Mouse (Mus musculus): ENCODE results near the gene Trio. TPM values are rescaled to one million over a fixed set of nuclear protein-coding genes. Genes with fewer than 3 reads are reported as not detected.
A peak's percentile ranks its signal among the peaks of the same experiment; 100 is the strongest.

Trio gene
- polyA plus RNA-seq, 1 experiment from 2014 or later = 65.1 TPM

GRCm38 (mm10) chr15:28051811-28052210 is 26.2 kb upstream of the Trio start:
- Histone ChIP-seq H3K27me3 (ENCODE audit: control insufficient read depth, insufficient read depth, low read length) (no peaks in the 10 kb centered on the region), H3K4me2 (ENCODE audit: low read depth, low read length) (no peak overlapping the region), H3K9me3 (ENCODE audit: control insufficient read depth, low read length) (no peaks in the 10 kb centered on the region), H3K9ac (replicated peaks; ENCODE audit: low read depth, low read length) (no peak overlapping the region), H3K36me3 (ENCODE audit: control insufficient read depth, insufficient read depth, low read length) (no peaks in the 10 kb centered on the region), H3K27ac (ENCODE audit: low read depth, low read length) (no peak overlapping the region), H3K4me1 (ENCODE audit: control insufficient read depth, insufficient read depth, low read length) (peaks cover 6% of the 10 kb centered on the region), H3K4me3 (ENCODE audit: low read depth, low read length) (no peak overlapping the region)
- ATAC-seq (ENCODE audit: low read depth) = no peak
- 62% methylated on average over 4 of the region's 4 CpGs for WGBS

- H3K4me3 ChIP-seq (ENCODE audit: low read depth, low read length) = no peak overlapping the region
- 5% methylated on average over 18 of the region's 18 CpGs for WGBS
- no peaks in the 10 kb centered on the region for H3K9me3 ChIP-seq (ENCODE audit: control insufficient read depth, low read length)
- H3K9ac ChIP-seq (replicated peaks; ENCODE audit: low read depth, low read length) = no peak overlapping the region
- H3K27ac ChIP-seq (ENCODE audit: low read depth, low read length) = peak overlapping the region; percentile 4; the same call in 1 of the 2 replicates
- H3K4me2 ChIP-seq (ENCODE audit: low read depth, low read length) = peak overlapping the region; percentile 23
- no peaks in the 10 kb centered on the region for H3K36me3 ChIP-seq (ENCODE audit: control insufficient read depth, insufficient read depth, low read length)
- H3K27me3 ChIP-seq (ENCODE audit: control insufficient read depth, insufficient read depth, low read length) = no peaks in the 10 kb centered on the region
- ATAC-seq (ENCODE audit: low read depth) = peak; percentile 94
- H3K4me1 ChIP-seq (ENCODE audit: control insufficient read depth, insufficient read depth, low read length) = peaks cover 6% of the 10 kb centered on the region
Measured at GRCm38 (mm10) chr15:28051104-28051625, 25.5 kb upstream of the Trio start.

- Histone ChIP-seq H3K4me2 (ENCODE audit: low read depth, low read length) (no peak overlapping the region), H3K27me3 (ENCODE audit: control insufficient read depth, insufficient read depth, low read length) (no peaks in the 10 kb centered on the region), H3K36me3 (ENCODE audit: control insufficient read depth, insufficient read depth, low read length) (no peaks in the 10 kb centered on the region), H3K27ac (ENCODE audit: low read depth, low read length) (no peak overlapping the region), H3K9me3 (ENCODE audit: control insufficient read depth, low read length) (no peaks in the 10 kb centered on the region), H3K4me3 (ENCODE audit: low read depth, low read length) (no peak overlapping the region), H3K9ac (replicated peaks; ENCODE audit: low read depth, low read length) (no peak overlapping the region), H3K4me1 (ENCODE audit: control insufficient read depth, insufficient read depth, low read length) (peaks cover 6% of the 10 kb centered on the region)
- no peak for ATAC-seq (ENCODE audit: low read depth)
- WGBS = 85% methylated on average over 3 of the region's 3 CpGs
Measured at GRCm38 (mm10) chr15:28047711-28048110, 22.1 kb upstream of the Trio start.

GRCm38 (mm10) chr15:28041158-28041865 is 15.7 kb upstream of the Trio start:
- 13% methylated on average over 9 of the region's 9 CpGs for WGBS
- Histone ChIP-seq H3K36me3 (ENCODE audit: control insufficient read depth, insufficient read depth, low read length) (no peaks in the 10 kb centered on the region), H3K4me2 (ENCODE audit: low read depth, low read length) (no peak overlapping the region), H3K27me3 (ENCODE audit: control insufficient read depth, insufficient read depth, low read length) (no peaks in the 10 kb centered on the region), H3K27ac (ENCODE audit: low read depth, low read length) (no peak overlapping the region), H3K4me1 (ENCODE audit: control insufficient read depth, insufficient read depth, low read length) (peaks cover 2% of the 10 kb centered on the region; the same call in 1 of the 2 replicates), H3K4me3 (ENCODE audit: low read depth, low read length) (no peak overlapping the region), H3K9ac (replicated peaks; ENCODE audit: low read depth, low read length) (no peak overlapping the region), H3K9me3 (ENCODE audit: control insufficient read depth, low read length) (no peaks in the 10 kb centered on the region)
- ATAC-seq (ENCODE audit: low read depth) = no peak

GRCm38 (mm10) chr15:28037651-28038050 is 12.0 kb upstream of the Trio start:
- Histone ChIP-seq H3K27me3 (ENCODE audit: control insufficient read depth, insufficient read depth, low read length) (no peaks in the 10 kb centered on the region), H3K36me3 (ENCODE audit: control insufficient read depth, insufficient read depth, low read length) (no peaks in the 10 kb centered on the region), H3K4me1 (ENCODE audit: control insufficient read depth, insufficient read depth, low read length) (peaks cover 2% of the 10 kb centered on the region; the same call in 1 of the 2 replicates), H3K9me3 (ENCODE audit: control insufficient read depth, low read length) (no peaks in the 10 kb centered on the region), H3K4me2 (ENCODE audit: low read depth, low read length) (no peak overlapping the region), H3K27ac (ENCODE audit: low read depth, low read length) (no peak overlapping the region), H3K4me3 (ENCODE audit: low read depth, low read length) (no peak overlapping the region), H3K9ac (replicated peaks; ENCODE audit: low read depth, low read length) (no peak overlapping the region)
- WGBS = 91% methylated on average over 6 of the region's 6 CpGs
- no peak for ATAC-seq (ENCODE audit: low read depth)

- no peak overlapping the region for H3K4me3 ChIP-seq (ENCODE audit: low read depth, low read length)
- WGBS = 85% methylated on average over 10 of the region's 10 CpGs
- no peaks in the 10 kb centered on the region for H3K36me3 ChIP-seq (ENCODE audit: control insufficient read depth, insufficient read depth, low read length)
- no peaks in the 10 kb centered on the region for H3K4me1 ChIP-seq (ENCODE audit: control insufficient read depth, insufficient read depth, low read length)
- no peaks in the 10 kb centered on the region for H3K9me3 ChIP-seq (ENCODE audit: control insufficient read depth, low read length)
- no peak for ATAC-seq (ENCODE audit: low read depth)
- no peak overlapping the region for H3K27ac ChIP-seq (ENCODE audit: low read depth, low read length)
- no peak overlapping the region for H3K9ac ChIP-seq (replicated peaks; ENCODE audit: low read depth, low read length)
- H3K27me3 ChIP-seq (ENCODE audit: control insufficient read depth, insufficient read depth, low read length) = no peaks in the 10 kb centered on the region
- H3K4me2 ChIP-seq (ENCODE audit: low read depth, low read length) = no peak overlapping the region
Measured at GRCm38 (mm10) chr15:28035601-28036000, 10.0 kb upstream of the Trio start.

- 78% methylated on average over 10 of the region's 10 CpGs for WGBS
- no peaks in the 10 kb centered on the region for H3K9me3 ChIP-seq (ENCODE audit: control insufficient read depth, low read length)
- H3K4me1 ChIP-seq (ENCODE audit: control insufficient read depth, insufficient read depth, low read length) = no peaks in the 10 kb centered on the region
- no peak overlapping the region for H3K4me3 ChIP-seq (ENCODE audit: low read depth, low read length)
- no peak for ATAC-seq (ENCODE audit: low read depth)
- no peak overlapping the region for H3K4me2 ChIP-seq (ENCODE audit: low read depth, low read length)
- H3K9ac ChIP-seq (replicated peaks; ENCODE audit: low read depth, low read length) = no peak overlapping the region
- no peaks in the 10 kb centered on the region for H3K36me3 ChIP-seq (ENCODE audit: control insufficient read depth, insufficient read depth, low read length)
- no peaks in the 10 kb centered on the region for H3K27me3 ChIP-seq (ENCODE audit: control insufficient read depth, insufficient read depth, low read length)
- H3K27ac ChIP-seq (ENCODE audit: low read depth, low read length) = no peak overlapping the region
Measured at GRCm38 (mm10) chr15:28034636-28035035, 9.0 kb upstream of the Trio start.

GRCm38 (mm10) chr15:28029371-28029770 is 3.7 kb upstream of the Trio start:
- no peak for ATAC-seq (ENCODE audit: low read depth)
- Histone ChIP-seq H3K27me3 (ENCODE audit: control insufficient read depth, insufficient read depth, low read length) (no peaks in the 10 kb centered on the region), H3K4me2 (ENCODE audit: low read depth, low read length) (no peak overlapping the region), H3K4me3 (ENCODE audit: low read depth, low read length) (no peak overlapping the region), H3K36me3 (ENCODE audit: control insufficient read depth, insufficient read depth, low read length) (no peaks in the 10 kb centered on the region), H3K4me1 (ENCODE audit: control insufficient read depth, insufficient read depth, low read length) (peaks cover 7% of the 10 kb centered on the region; the same call in 1 of the 2 replicates), H3K9me3 (ENCODE audit: control insufficient read depth, low read length) (no peaks in the 10 kb centered on the region), H3K9ac (replicated peaks; ENCODE audit: low read depth, low read length) (no peak overlapping the region), H3K27ac (ENCODE audit: low read depth, low read length) (no peak overlapping the region)
- 97% methylated on average over 7 of the region's 7 CpGs for WGBS

GRCm38 (mm10) chr15:28028542-28028941 is 2.9 kb upstream of the Trio start:
- Histone ChIP-seq H3K9ac (replicated peaks; ENCODE audit: low read depth, low read length) (no peak overlapping the region), H3K27me3 (ENCODE audit: control insufficient read depth, insufficient read depth, low read length) (no peaks in the 10 kb centered on the region), H3K4me3 (ENCODE audit: low read depth, low read length) (no peak overlapping the region), H3K27ac (ENCODE audit: low read depth, low read length) (no peak overlapping the region), H3K9me3 (ENCODE audit: control insufficient read depth, low read length) (no peaks in the 10 kb centered on the region), H3K36me3 (ENCODE audit: control insufficient read depth, insufficient read depth, low read length) (no peaks in the 10 kb centered on the region), H3K4me1 (ENCODE audit: control insufficient read depth, insufficient read depth, low read length) (peaks cover 9% of the 10 kb centered on the region), H3K4me2 (ENCODE audit: low read depth, low read length) (no peak overlapping the region)
- 95% methylated on average over 6 of the region's 6 CpGs for WGBS
- ATAC-seq (ENCODE audit: low read depth) = no peak
